Mouse (Mus musculus): ENCODE measurements around the gene Mrps12.
"Not testable (repeated sequence)": the region's sequence is repeated elsewhere in the genome, so short reads cannot be mapped to it uniquely, and the experiment has no call there.

Mrps12 gene

DNA sequence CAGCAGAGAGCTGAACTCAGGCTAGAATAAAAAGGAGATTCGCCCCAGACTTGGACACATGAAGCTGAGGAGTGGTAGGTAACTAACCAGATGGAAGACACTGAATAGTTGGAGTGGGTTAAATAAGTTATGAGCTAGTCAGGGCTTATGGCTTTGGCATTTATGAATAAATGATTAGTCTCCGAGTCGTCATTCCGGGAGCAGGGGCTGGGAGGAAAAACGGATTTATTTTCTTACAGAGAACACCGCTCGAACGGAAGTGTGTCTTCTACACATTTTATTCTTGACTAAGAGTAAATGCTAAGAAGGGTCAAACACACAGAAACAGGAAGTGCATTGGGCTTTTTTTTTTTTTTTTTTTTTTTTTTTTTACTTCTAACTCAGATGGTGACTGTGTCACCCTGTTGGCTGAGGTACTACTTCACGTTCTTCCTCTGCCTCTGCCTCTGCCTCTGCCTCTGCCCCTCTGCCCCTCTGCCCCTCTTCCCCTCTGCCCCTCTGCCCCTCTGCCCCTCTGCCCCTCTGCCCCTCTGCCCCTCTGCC, 38.9 kb downstream of the Mrps12 start:
- no peak for DNase-seq

GRCm38 (mm10) chr7:28701306-28701705, 40.3 kb downstream of the Mrps12 start:
- not testable (repeated sequence) for DNase-seq

- no peak for DNase-seq
Observed at GRCm38 (mm10) chr7:28700269-28700668, 41.4 kb downstream of the Mrps12 start.

GRCm38 (mm10) chr7:28697277-28697676, 44.3 kb downstream of the Mrps12 start:
- DNase-seq: no peak

DNA sequence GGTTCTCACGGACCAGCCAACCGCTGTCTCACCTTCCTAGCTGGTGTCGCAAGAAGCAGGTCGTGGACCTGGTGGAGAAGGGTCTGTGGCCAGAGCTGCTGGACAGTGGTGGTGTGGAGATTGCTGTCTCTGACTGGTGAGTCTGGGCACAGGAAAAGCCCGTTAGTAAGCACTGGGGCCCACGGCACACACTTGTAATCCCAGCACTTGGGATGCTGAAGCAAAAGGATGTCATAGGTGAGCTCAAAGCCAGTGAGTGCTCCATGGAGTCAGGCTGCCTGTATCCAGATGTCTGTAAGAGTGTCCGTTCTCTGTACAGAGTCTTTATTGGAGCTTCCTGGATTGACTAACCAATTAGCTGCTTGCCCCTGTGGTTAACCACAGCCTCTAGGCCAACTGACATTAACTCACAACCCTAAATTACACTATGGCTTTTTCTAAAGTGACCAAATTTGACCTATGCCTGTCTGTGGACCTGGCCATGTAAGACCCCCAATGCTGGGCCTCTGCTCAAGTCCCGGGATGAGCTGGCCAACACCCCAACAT, 46.6 kb downstream of the Mrps12 start:
- no peak for DNase-seq

- no peak for DNase-seq
Observed at GRCm38 (mm10) chr7:28694423-28694822, 47.2 kb downstream of the Mrps12 start.

DNA sequence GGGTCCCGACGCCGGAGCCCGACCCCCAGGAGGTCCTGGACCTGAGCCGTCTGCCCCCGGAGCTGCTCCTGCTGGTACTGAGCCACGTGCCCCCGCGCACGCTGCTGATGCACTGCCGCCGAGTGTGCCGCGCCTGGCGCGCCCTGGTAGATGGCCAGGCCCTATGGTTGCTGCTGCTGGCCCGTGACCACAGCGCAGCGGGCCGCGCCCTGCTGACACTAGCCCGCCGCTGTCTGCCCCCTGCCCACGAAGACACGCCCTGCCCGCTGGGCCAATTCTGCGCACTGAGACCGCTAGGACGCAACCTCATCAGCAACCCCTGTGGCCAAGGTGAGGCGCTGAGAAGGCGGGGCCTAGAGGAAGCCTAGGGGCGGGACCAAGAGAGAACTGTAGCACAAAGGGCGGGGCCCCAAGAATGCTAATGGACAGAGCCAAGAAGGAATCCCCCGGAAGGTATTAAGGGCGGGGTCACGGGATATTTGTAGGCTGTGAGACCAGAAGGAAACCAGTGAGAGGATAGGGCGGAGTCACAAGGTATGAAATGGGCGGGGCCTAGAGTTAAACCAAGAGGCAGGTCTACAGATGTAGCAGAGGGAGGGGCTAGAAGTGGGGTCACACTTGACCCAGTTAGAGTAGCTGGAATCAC, 48.2 kb downstream of the Mrps12 start:
- peak; percentile 91 for DNase-seq

GRCm38 (mm10) chr7:28692545-28693320, 48.9 kb downstream of the Mrps12 start, which contains the start of gene Fbxo27:
Gene Fbxo27, plus strand, starts transcription at chr7:28692849.
- peak; percentile 36 for DNase-seq

GRCm38 (mm10) chr7:28691075-28691474, 50.5 kb downstream of the Mrps12 start:
- DNase-seq: no peak

Data from lung, postnatal 10 days (tissue).